Mouse (Mus musculus) thymus, postnatal 4 days (tissue): ENCODE measurements around the gene Fah.

Source experiments
- DNase-seq: peaks from one replicate; pipeline ENCODE4 v3.0.0; 2021

Gene Fah

GRCm38 (mm10) chr7:84606293-84606749, at the start of gene Fah:
Fah (minus strand) TSS chr7:84606722.
- DNase-seq = peak; percentile 11

DNA sequence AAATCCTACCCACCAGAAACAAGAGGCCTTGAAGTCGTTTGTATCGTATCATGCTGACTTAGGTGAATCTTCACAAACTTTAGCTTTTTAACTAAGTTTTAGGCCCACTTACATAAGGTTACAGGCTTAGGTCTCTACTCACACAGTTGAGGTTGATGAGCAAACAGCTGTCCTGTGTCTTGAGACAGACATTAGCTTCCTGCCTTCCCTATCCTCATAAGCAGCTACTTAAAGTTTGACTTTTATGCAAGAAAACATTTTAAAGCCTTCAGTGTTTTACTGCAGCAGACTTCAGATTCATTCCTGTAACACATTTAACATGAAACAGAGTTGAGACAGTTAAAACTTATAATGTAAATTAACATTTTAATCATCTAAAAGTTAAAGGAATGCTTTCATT, 46.2 kb upstream of the Fah start:
- no peak for DNase-seq

DNA sequence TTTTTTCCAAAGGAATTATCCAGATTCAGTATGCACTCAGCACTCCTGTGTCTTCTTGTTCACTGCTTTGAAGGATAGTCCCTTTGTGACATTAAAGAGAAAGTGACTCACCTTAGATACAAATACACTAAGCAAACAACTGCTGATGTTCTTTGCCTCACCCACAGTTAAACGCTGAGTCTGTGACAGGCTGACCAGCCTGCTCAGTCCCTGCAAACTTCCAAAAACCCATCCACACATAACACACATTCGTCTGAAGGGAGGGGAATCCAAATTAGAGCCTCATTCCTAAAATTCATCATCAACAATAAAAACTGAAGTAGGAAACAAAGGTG, 45.4 kb upstream of the Fah start:
- DNase-seq = no peak

- DNase-seq = no peak
Observed at GRCm38 (mm10) chr7:84651303-84651986, 44.9 kb upstream of the Fah start.

GRCm38 (mm10) chr7:84649016-84649415, 42.5 kb upstream of the Fah start:
- DNase-seq = no peak

DNA sequence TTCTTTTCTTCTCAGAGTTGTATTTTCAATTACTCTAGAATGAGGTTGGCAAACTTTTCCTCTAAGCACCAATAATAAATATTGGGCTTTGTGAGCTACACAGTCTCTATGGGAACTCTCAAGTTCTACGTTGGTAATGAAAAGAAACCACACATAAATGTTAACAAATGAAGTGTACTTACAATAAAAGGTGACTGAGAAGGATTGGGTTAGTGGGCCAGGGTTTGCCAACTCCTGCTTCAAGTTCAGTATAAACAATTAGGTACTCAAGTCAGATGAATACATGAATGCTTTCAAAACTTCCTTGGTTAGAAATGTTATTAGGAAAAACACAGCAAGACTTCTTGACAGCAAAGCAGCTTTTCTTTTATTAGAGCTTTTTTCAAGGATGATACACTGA, 39.7 kb upstream of the Fah start:
- DNase-seq = no peak

- no peak for DNase-seq
Observed at GRCm38 (mm10) chr7:84643270-84643998, 36.9 kb upstream of the Fah start.

DNA sequence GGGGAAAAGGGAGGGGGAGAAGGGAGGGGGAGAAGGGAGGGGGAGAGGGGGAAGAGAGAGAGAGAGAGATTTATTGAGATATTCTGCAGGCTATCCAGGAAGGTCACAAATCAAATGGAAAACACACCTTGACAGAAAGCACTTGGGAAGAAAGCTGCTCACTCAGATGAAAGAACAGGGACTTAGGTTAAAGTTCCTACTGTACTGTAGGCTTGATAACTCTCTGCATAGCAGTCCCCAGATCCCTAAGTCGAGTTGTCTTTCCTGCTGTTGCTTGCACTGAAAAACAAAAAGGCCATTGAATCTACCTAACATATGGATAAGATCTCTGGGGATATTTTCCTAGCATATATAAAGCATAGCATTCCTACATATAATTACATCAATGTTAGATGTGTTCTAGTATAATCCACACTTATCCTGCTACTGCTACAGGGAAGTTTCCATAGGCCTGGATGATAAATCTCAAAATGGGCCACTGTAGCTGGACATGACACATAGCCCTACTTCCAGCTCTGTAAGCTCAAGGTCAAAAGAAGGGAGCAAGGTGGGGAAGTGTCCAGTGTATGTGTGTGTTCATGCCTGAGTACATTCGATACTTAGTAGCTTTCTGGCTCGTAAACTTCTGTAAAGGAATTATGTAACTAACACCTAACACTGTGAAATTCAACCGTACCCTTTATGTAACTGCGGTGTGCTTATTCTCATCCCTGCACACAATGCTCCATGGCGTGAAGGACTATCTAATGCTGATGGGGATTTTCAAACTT, 35.8 kb upstream of the Fah start:
- DNase-seq = no peak

DNA sequence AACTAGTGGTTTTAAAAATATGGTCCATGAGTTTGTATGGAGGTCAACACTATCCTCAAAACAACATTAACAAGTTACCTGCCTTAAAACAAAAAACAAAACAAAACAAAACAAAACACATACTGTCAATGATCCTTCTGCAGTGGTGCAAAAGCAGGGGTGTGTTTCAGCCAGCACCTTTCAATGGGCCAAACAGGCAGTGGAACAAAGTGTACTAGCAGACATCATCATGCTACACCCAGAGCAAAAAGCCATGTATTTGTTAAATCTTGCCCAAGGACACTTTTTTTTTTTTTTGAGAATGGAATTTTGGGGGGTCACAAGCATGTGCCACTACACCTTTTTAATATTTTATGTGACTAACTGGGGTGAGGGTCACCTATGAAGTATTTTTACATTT, 30.4 kb upstream of the Fah start:
- no peak for DNase-seq

DNA sequence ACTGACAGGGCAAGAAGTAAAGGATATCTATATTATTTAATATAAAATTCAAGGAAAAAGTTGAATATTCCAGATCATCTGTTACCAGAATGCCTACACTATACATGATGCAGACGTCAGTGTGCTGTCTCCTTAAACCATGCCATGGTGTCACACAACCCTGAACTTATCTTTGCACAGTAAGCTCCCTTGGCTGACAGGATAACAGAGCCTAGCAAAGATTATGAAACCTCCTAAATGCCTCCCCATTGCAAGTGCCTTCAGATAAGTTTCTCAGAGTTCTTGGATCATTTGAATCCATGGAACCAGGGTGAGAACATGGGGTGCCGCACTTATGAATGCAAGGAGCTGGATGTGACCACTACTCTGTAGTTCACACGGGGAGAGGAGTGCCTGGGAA, 25.4 kb upstream of the Fah start:
- no peak for DNase-seq

GRCm38 (mm10) chr7:84623718-84624117, 17.2 kb upstream of the Fah start:
- DNase-seq = no peak

GRCm38 (mm10) chr7:84620956-84621355, 14.4 kb upstream of the Fah start:
- DNase-seq = no peak

GRCm38 (mm10) chr7:84618951-84619350, 12.4 kb upstream of the Fah start:
- DNase-seq = no peak

GRCm38 (mm10) chr7:84612445-84612844, 5.9 kb upstream of the Fah start:
- DNase-seq = no peak

GRCm38 (mm10) chr7:84611609-84612008, 5.1 kb upstream of the Fah start:
- DNase-seq = no peak

DNA sequence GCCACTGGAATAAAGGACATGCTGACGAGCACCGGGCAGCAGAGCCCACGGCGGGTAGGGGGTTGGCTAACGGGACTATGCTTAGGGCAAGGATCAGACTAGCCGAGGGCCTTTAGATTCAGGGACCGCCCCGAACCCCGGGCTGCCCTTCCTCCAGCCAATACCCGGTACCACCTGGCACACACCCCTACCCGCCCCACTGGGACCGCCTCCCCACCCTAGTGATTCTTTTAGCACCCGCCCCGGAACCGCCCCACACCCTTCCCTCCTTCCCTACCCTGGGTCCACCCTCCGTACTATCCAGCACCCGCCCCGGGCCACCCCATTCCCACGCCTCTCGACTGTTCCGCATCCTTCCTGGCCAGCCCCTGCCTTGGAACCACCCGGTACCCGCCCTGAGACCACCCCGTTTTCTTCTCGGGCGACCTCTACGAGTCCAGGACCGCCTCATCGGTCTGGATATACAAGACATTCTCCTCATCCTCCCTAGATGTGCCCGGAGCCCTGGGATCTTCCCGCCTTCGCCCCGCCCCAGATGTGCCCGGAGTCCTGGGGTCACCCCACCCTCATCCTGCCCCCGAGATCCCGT, 724 bp downstream of the Fah start:
- DNase-seq = peak; percentile 58

DNA sequence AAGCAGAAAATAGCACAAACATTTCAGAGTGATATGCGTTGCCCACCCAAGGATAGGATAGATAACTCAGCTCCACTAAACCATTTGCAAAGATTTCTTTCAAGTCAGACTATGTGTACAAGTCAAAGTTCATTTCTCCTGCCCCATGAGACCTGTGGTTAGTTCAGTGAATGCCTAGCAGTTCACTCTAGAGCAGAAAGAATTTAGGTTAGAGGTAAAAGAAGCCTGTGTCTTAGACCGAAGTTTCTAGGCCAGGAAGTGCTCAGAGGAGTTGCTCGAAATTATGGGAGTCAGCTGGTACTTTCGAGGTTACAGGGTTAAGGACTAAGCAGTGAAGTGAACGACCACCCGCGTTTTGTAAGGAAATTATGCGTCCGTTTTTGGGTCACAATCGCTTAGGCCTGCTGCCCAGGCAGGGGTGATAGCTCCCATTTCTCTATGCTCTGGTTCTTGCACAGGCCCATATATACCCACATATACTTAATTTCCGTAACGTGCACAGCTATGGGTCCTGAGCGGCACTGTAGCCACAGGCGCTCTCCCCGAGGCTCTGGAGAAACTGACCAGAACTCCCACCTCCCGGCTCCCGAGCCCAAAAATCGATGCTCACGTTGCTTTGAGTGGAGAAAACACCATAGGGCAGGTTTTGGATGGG, 1.4 kb downstream of the Fah start:
- no peak for DNase-seq

- no peak for DNase-seq
Observed at GRCm38 (mm10) chr7:84604501-84604900, 2.0 kb downstream of the Fah start.

- no peak for DNase-seq
Observed at GRCm38 (mm10) chr7:84601331-84601730, 5.2 kb downstream of the Fah start.

GRCm38 (mm10) chr7:84600631-84601030, 5.9 kb downstream of the Fah start:
- DNase-seq = no peak

- DNase-seq = no peak
Observed at GRCm38 (mm10) chr7:84596633-84597032, 9.9 kb downstream of the Fah start.

GRCm38 (mm10) chr7:84596002-84596401, 10.5 kb downstream of the Fah start:
- no peak for DNase-seq

DNA sequence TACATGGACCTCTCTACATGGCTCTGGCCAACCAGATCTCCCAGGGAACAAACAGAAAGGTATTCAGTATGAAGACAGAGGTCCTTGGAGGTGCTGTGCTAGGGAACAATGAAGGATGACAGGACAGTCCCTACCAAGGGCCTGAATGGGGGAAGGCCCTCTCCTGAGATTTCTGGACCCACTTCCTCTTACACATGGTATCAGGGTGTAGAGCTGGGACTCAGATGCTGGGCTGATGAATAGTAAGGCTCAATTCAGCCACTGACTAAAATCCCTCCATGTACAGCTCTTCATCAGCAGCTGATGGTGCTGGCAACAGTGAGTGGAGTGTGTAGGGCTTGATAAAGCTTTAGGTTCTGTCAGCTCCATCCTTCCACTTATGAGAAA, 11.6 kb downstream of the Fah start:
- DNase-seq = no peak
